Mouse (Mus musculus): ENCODE data around the gene Pum2. TPM values are rescaled to one million over a fixed set of nuclear protein-coding genes. Genes with fewer than 3 reads are reported as not detected.

The Pum2 gene
- polyA plus RNA-seq, 1 experiment, result 59.1 TPM

DNA sequence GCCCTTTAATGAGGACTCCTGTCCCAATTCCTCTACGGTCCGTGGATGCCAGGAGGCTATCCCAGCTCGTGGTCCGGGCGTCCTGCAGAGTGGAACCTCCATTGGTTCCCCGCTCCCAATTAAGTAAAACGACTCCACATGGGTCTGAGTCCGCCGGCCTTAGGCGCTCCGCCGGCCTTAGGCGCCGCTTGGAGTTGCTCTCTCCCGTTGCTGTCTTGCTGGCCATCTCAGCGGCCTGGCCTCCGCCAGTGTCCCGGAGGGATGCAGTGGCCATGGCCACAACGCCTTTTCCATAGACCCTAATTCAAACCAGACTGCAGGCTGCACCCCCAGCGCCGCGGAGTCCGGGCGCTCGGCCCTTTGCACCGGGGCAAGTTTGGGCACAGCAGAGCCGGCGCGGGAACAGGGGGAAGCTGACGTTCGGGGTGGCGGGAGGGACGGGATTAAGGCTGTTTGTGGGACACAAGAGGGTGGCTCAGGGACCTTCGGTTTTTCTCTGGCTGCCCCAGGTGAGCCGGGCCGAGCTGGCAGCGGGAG, 98.0 kb downstream of the Pum2 start:
- WGBS, result 1% methylated on average over 37 of the region's 37 CpGs
- DNase-seq, result no peak
- Histone ChIP-seq H3K4me3 (replicated peaks; ENCODE audit: extremely low read depth, low read depth, low read length) (peak overlapping the region; percentile 78), H3K4me1 (ENCODE audit: control insufficient read depth, insufficient read depth, low read length) (0 out of 2 replicates have a peak, but pooled peaks cover under 1% of the 10 kb centered on the region)
- TF ChIP-seq CTCF (IDR thresholded peaks at IDR 0.05; ENCODE audit: insufficient read depth, low read length), result no peak
- TF ChIP-seq POLR2A (IDR thresholded peaks at IDR 0.05; ENCODE audit: borderline replicate concordance, extremely low read depth, low read depth, low read length), result no peak

- peak; percentile 76 for DNase-seq
- WGBS, result 1% methylated on average over 54 of the region's 55 CpGs
Measured at GRCm38 (mm10) chr12:8772451-8773143, 98.7 kb downstream of the Pum2 start.

DNA sequence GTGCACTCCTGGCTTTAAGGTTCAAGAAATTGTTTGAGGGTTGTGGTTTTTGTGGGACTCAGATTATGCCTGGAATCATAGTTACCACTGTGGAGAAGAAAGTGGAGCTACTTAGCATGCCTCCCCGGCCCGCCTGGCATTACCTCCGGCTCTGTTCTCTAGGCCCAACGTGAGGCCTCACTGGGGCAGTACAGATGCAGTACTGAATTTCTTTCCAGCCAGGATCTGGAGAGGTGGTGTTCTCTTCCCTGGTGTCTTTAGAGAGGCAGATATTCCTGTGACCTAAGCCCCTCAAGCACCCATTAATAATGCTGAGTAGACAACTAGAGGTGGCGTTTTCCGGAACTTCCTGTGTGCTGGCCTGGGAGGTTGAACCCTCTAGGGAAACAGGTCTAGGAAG, 99.4 kb downstream of the Pum2 start:
- no peak for DNase-seq
- Histone ChIP-seq H3K4me1 (ENCODE audit: control insufficient read depth, insufficient read depth, low read length) (0 out of 2 replicates have a peak, but pooled peaks cover 2% of the 10 kb centered on the region), H3K4me3 (replicated peaks; ENCODE audit: extremely low read depth, low read depth, low read length) (peak overlapping the region; percentile 14)
- 63% methylated on average over 6 of the region's 6 CpGs for WGBS
- TF ChIP-seq POLR2A (IDR thresholded peaks at IDR 0.05; ENCODE audit: borderline replicate concordance, extremely low read depth, low read depth, low read length) (no peak), CTCF (IDR thresholded peaks at IDR 0.05; ENCODE audit: insufficient read depth, low read length) (no peak)

More at GRCm38 (mm10) chr12:8772451-8773143, 98.7 kb downstream of the Pum2 start:
- TF ChIP-seq POLR2A (IDR thresholded peaks at IDR 0.05; ENCODE audit: borderline replicate concordance, extremely low read depth, low read depth, low read length), result peak; percentile 36; the same call in 1 of the 2 replicates
- TF ChIP-seq CTCF (IDR thresholded peaks at IDR 0.05; ENCODE audit: insufficient read depth, low read length), result no peak
- 0 out of 2 replicates have a peak, but pooled peaks cover 2% of the 10 kb centered on the region for H3K4me1 ChIP-seq (ENCODE audit: control insufficient read depth, insufficient read depth, low read length)
- H3K4me3 ChIP-seq (replicated peaks; ENCODE audit: extremely low read depth, low read depth, low read length), result peak overlapping the region; percentile 78

- 0 out of 2 replicates have a peak, but pooled peaks cover 2% of the 10 kb centered on the region for H3K4me1 ChIP-seq (ENCODE audit: control insufficient read depth, insufficient read depth, low read length)
- H3K4me3 ChIP-seq (replicated peaks; ENCODE audit: extremely low read depth, low read depth, low read length), result peak overlapping the region; percentile 12
- peak; percentile 12 for DNase-seq
- TF ChIP-seq CTCF (IDR thresholded peaks at IDR 0.05; ENCODE audit: insufficient read depth, low read length) (no peak), POLR2A (IDR thresholded peaks at IDR 0.05; ENCODE audit: borderline replicate concordance, extremely low read depth, low read depth, low read length) (no peak)
Measured at GRCm38 (mm10) chr12:8774183-8774582, 100.2 kb downstream of the Pum2 start.

- Histone ChIP-seq H3K4me3 (replicated peaks; ENCODE audit: extremely low read depth, low read depth, low read length) (peak overlapping the region; percentile 26), H3K4me1 (ENCODE audit: control insufficient read depth, insufficient read depth, low read length) (0 out of 2 replicates have a peak, but pooled peaks cover 2% of the 10 kb centered on the region)
- TF ChIP-seq CTCF (IDR thresholded peaks at IDR 0.05; ENCODE audit: insufficient read depth, low read length) (no peak), POLR2A (IDR thresholded peaks at IDR 0.05; ENCODE audit: borderline replicate concordance, extremely low read depth, low read depth, low read length) (no peak)
- DNase-seq, result peak; percentile 41
- WGBS, result 74% methylated on average over 7 of the region's 7 CpGs
Measured at GRCm38 (mm10) chr12:8776206-8776605, 102.3 kb downstream of the Pum2 start.

DNA sequence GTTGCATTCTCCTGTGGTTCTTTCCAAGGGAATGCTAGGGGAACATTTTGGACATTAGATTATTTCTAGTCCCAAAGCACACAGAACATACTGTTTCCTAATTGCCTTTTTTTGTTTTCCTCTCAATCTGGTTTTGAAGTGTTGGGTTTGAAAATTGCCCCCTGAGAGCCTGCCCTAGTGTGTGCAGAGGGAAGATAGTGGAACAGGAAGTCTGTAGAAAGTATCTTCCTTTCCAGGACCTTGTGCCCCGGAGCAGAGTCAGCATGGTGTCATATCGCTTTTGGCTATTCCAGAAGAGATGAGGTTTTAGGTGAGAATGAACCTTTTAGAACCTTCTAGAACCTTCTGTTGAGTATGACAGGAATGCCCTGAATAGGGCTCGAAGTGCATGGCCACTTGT, 102.8 kb downstream of the Pum2 start:
- no peak overlapping the region for H3K4me3 ChIP-seq (replicated peaks; ENCODE audit: extremely low read depth, low read depth, low read length)

GRCm38 (mm10) chr12:8778106-8778505, 104.2 kb downstream of the Pum2 start:
- 71% methylated on average over 7 of the region's 7 CpGs for WGBS
- H3K4me1 ChIP-seq (ENCODE audit: control insufficient read depth, insufficient read depth, low read length), result 0 out of 2 replicates have a peak, but pooled peaks cover 2% of the 10 kb centered on the region

More for the DNA sequence above, 102.8 kb downstream of the Pum2 start:
- H3K4me1 ChIP-seq (ENCODE audit: control insufficient read depth, insufficient read depth, low read length), result 0 out of 2 replicates have a peak, but pooled peaks cover 2% of the 10 kb centered on the region
- 55% methylated on average over 3 of the region's 3 CpGs for WGBS
- no peak for TF ChIP-seq CTCF (IDR thresholded peaks at IDR 0.05; ENCODE audit: insufficient read depth, low read length)
- no peak for DNase-seq

GRCm38 (mm10) chr12:8779851-8780250, 105.9 kb downstream of the Pum2 start:
- no peak overlapping the region for H3K4me3 ChIP-seq (replicated peaks; ENCODE audit: extremely low read depth, low read depth, low read length)
- DNase-seq, result no peak
- no peak for TF ChIP-seq CTCF (IDR thresholded peaks at IDR 0.05; ENCODE audit: insufficient read depth, low read length)
- no peak for TF ChIP-seq POLR2A (IDR thresholded peaks at IDR 0.05; ENCODE audit: borderline replicate concordance, extremely low read depth, low read depth, low read length)
- 59% methylated on average over 4 of the region's 4 CpGs for WGBS
- H3K4me1 ChIP-seq (ENCODE audit: control insufficient read depth, insufficient read depth, low read length), result 0 out of 2 replicates have a peak, but pooled peaks cover 2% of the 10 kb centered on the region

More at GRCm38 (mm10) chr12:8778106-8778505, 104.2 kb downstream of the Pum2 start:
- TF ChIP-seq POLR2A (IDR thresholded peaks at IDR 0.05; ENCODE audit: borderline replicate concordance, extremely low read depth, low read depth, low read length) (no peak), CTCF (IDR thresholded peaks at IDR 0.05; ENCODE audit: insufficient read depth, low read length) (no peak)
- DNase-seq, result no peak
- H3K4me3 ChIP-seq (replicated peaks; ENCODE audit: extremely low read depth, low read depth, low read length), result no peak overlapping the region

- peaks cover 2% of the 10 kb centered on the region; the same call in 1 of the 2 replicates for H3K4me1 ChIP-seq (ENCODE audit: control insufficient read depth, insufficient read depth, low read length)
- H3K4me3 ChIP-seq (replicated peaks; ENCODE audit: extremely low read depth, low read depth, low read length), result no peak overlapping the region
- DNase-seq, result no peak
- TF ChIP-seq CTCF (IDR thresholded peaks at IDR 0.05; ENCODE audit: insufficient read depth, low read length), result no peak
- TF ChIP-seq POLR2A (IDR thresholded peaks at IDR 0.05; ENCODE audit: borderline replicate concordance, extremely low read depth, low read depth, low read length), result no peak
- WGBS, result 61% methylated on average over 7 of the region's 7 CpGs
Measured at GRCm38 (mm10) chr12:8781121-8781520, 107.2 kb downstream of the Pum2 start.

All from lung, adult 2 months (tissue).